In the genomic region with DNA sequence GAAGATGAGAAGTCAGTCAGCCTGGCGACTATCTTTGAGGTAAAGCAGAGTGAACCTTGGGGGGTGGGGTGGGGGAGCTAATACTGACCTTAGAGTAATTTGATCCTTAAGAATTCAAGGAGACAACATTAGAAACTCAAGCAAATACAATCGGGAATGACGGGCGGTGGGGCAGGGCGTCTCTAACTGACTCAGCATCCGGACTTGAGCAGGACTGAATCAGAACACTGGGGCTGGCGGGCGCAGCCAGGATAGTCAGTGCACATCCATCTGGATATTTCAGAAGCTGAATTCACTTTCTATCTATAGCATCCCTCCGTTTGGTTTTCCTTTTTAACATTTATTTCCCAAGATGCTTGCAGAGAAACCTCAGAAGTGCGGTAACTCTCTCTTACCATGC, we compare ENCODE assay signal across 24 mouse cellular contexts. TPM values are rescaled to one million over a fixed set of nuclear protein-coding genes. Genes with fewer than 3 reads are reported as not detected.
DNase-seq lines count a peak whose midpoint lies in the region; ATAC-seq and TF ChIP-seq lines count a peak whose summit lies in the region.
"Had no signal": no experiment of that assay in that cellular context is flagged by ENCODE, and none has a peak within 500 bp of the region (broad histone marks: within the 10 kb centered on the region; RNA-seq: fewer than 3 reads in every experiment).

No protein-coding gene starts in this region.

- no peaks in the 10 kb centered on the region for H3K36me3 ChIP-seq in hindbrain, postnatal 0 days (ENCODE audit: insufficient read depth, low read length)
- H3K36me3 ChIP-seq: embryonic facial prominence, embryonic 12.5 days; heart, embryonic 10.5 days; hindbrain, embryonic 10.5 days; stomach, embryonic 15.5 days had no signal

- H3K9ac ChIP-seq in hindbrain, postnatal 0 days (replicated peaks; ENCODE audit: low read length), result no peak overlapping the region
- H3K9ac ChIP-seq: embryonic facial prominence, embryonic 12.5 days; liver, postnatal 0 days; stomach, embryonic 15.5 days had no signal

- H3K27ac ChIP-seq in layer of hippocampus, adult 2 months, result no peak overlapping the region; the same call in 1 of the 2 replicates
- H3K27ac ChIP-seq in hindbrain, postnatal 0 days, result no peak overlapping the region
- H3K27ac ChIP-seq: embryonic facial prominence, embryonic 12.5 days; heart, embryonic 10.5 days; hindbrain, embryonic 10.5 days; stomach, embryonic 15.5 days had no signal

- DNase-seq in layer of hippocampus, adult 2 months (ENCODE audit: low spot score in 2 of 2), result peak; percentile 33 to 54
- DNase-seq in layer of hippocampus, postnatal 14 days (ENCODE audit: low spot score in 2 of 2), result no peak
- peak; percentile 70 for DNase-seq in R1 (ENCODE audit: low read depth, low spot score)
- peak; percentile 61 to 75 for DNase-seq in left cerebral cortex, postnatal 14 days (ENCODE audit: low spot score in 2 of 2)
- DNase-seq in right cerebral cortex, postnatal 25 days, result peak; percentile 55
- DNase-seq in hindbrain, postnatal 0 days (ENCODE audit: low spot score), result no peak
- DNase-seq in cerebellum, postnatal 10 days, result no peak
- DNase-seq: adrenal gland, adult 8-10 months; cerebellum, adult 9-11 months; kidney, adult 11 months; kidney, postnatal 10 days; liver; liver, postnatal 0 days; lung, postnatal 14 days; midbrain, embryonic 14.5 days had no signal

- H3K4me1 ChIP-seq in hindbrain, postnatal 0 days (ENCODE audit: insufficient read depth, low read length), result no peaks in the 10 kb centered on the region
- H3K4me1 ChIP-seq: embryonic facial prominence, embryonic 12.5 days; heart, embryonic 10.5 days; megakaryocyte, embryonic 14.5 days; stomach, embryonic 15.5 days had no signal

- TF ChIP-seq CTCF in layer of hippocampus, adult 2 months (conservative IDR thresholded peaks at IDR 0.05), result no peak
- TF ChIP-seq CTCF in hindbrain, postnatal 0 days (IDR thresholded peaks at IDR 0.05; ENCODE audit: low read depth), result no peak

- H3K9me3 ChIP-seq in hindbrain, postnatal 0 days (ENCODE audit: low read length), result no peaks in the 10 kb centered on the region
- H3K9me3 ChIP-seq: embryonic facial prominence, embryonic 12.5 days; heart, embryonic 10.5 days; hindbrain, embryonic 10.5 days; megakaryocyte, embryonic 14.5 days; stomach, embryonic 15.5 days had no signal

- no peak for ATAC-seq in hindbrain, postnatal 0 days
- ATAC-seq: forebrain, embryonic 14.5 days; liver, postnatal 0 days had no signal

- intact Hi-C loops in left cerebral cortex, postnatal 14 days (cut with DNase I), result loop anchor here (1.0 kb wide), 1 partner anchor 19 kb away; no protein-coding TSS in a partner anchor

- no peak overlapping the region for H3K4me3 ChIP-seq in layer of hippocampus, adult 2 months
- no peak overlapping the region for H3K4me3 ChIP-seq in hindbrain, postnatal 0 days (ENCODE audit: low read length)
- H3K4me3 ChIP-seq: embryonic facial prominence, embryonic 12.5 days; erythroblast, embryonic 14.5 days; heart, embryonic 10.5 days; hindbrain, embryonic 10.5 days; megakaryocyte, embryonic 14.5 days; myocyte; stomach, embryonic 15.5 days had no signal

- H3K4me2 ChIP-seq in hindbrain, postnatal 0 days (ENCODE audit: low read depth, low read length), result no peak overlapping the region
- H3K4me2 ChIP-seq: embryonic facial prominence, embryonic 12.5 days; stomach, embryonic 15.5 days had no signal

- WGBS in hindbrain, postnatal 0 days, result 85% methylated on average over 10 of the region's 10 CpGs

- no peaks in the 10 kb centered on the region for H3K27me3 ChIP-seq in hindbrain, postnatal 0 days (ENCODE audit: insufficient read depth, low read length)
- H3K27me3 ChIP-seq: CH12.LX; embryonic facial prominence, embryonic 12.5 days; stomach, embryonic 15.5 days had no signal

RNA-seq across cellular contexts. Expression of a gene that starts 17.7 kb away (rescaled TPM):
- total RNA-seq in layer of hippocampus, adult 2 months (2021), result 10 to 100 TPM; 90.4 to 92.0 TPM
- total RNA-seq in layer of hippocampus, postnatal 14 days (2021), result 100 to 1,000 TPM; 102 to 104 TPM
- 100 to 1,000 TPM; 194 to 203 TPM for total RNA-seq in left cerebral cortex, postnatal 14 days (2021)
- total RNA-seq in hindbrain, postnatal 0 days (2014; rRNA removed), result 9.9 and 14.4 TPM in 2 replicates
- 16.3 and 17.7 TPM in 2 replicates for polyA plus RNA-seq in hindbrain, postnatal 0 days (2015; fragmentation: Nextera tagmentation; extraction: Ambion mirVana)
- polyA plus RNA-seq: erythroblast, embryonic 14.5 days had no signal

RNA-seq across cellular contexts. Expression of a gene that starts 47.1 kb away (rescaled TPM):
- total RNA-seq in layer of hippocampus, adult 2 months (2021), result 1 to 10 TPM; 7.6 to 8.2 TPM
- total RNA-seq in layer of hippocampus, postnatal 14 days (2021), result 10 to 100 TPM in 1 of 2 experiments, 1 to 10 TPM in 1; 9.5 to 11.1 TPM
- 10 to 100 TPM; 12.3 to 13.7 TPM for total RNA-seq in left cerebral cortex, postnatal 14 days (2021)
- 5.7 and 8.9 TPM in 2 replicates for total RNA-seq in hindbrain, postnatal 0 days (2014; rRNA removed)
- polyA plus RNA-seq in hindbrain, postnatal 0 days (2015; fragmentation: Nextera tagmentation; extraction: Ambion mirVana), result 5.4 and 6.5 TPM in 2 replicates

Comparison
In these comparisons a context has a peak if more than half of its experiments do, and no peak if none do; other contexts are left out.
1. DNase-seq: peak in layer of hippocampus, adult 2 months (2 of 2), R1 (single experiment), left cerebral cortex, postnatal 14 days (2 of 2) and right cerebral cortex, postnatal 25 days (single experiment); none in layer of hippocampus, postnatal 14 days (0 of 2), hindbrain, postnatal 0 days (single experiment) and cerebellum, postnatal 10 days (0 of 2).